Mouse (Mus musculus) midbrain, embryonic 15.5 days (tissue): ENCODE data around the gene Chpf. TPM values are rescaled to one million over a fixed set of nuclear protein-coding genes. Genes with fewer than 3 reads are reported as not detected.
A peak's percentile ranks its signal among the peaks of the same experiment; 100 is the strongest.

ENCODE experiments used
- ATAC-seq: fragments of 200-750 bp; cut with Nextera tagmentation; replicated peaks from 2 replicates; pipeline ENCODE4 v1.8.0; 2017; ENCODE audit warnings: moderate TSS enrichment
- H3K27ac ChIP-seq: fragments of 300-500 bp; sonication (generic); 2 replicates; pipeline ENCODE4 v1.5.1; 2015; ENCODE audit warnings: mild to moderate bottlenecking, inconsistent platforms
- H3K27me3 ChIP-seq: fragments of 300-500 bp; sonication (generic); replicated peaks from 2 replicates; pipeline ENCODE4 v1.6.1; 2015; ENCODE audit warnings: inconsistent platforms
- H3K36me3 ChIP-seq: fragments of 300-500 bp; sonication (generic); replicated peaks from 2 replicates; pipeline ENCODE4 v1.6.1; 2015; ENCODE audit warnings: inconsistent platforms
- H3K4me1 ChIP-seq: fragments of 300-500 bp; sonication (generic); 2 replicates; pipeline ENCODE4 v1.6.1; 2015; ENCODE audit warnings: inconsistent platforms
- H3K4me2 ChIP-seq: fragments of 300-500 bp; sonication (generic); 2 replicates; pipeline ENCODE4 v1.6.1; 2015; ENCODE audit warnings: inconsistent platforms, mild to moderate bottlenecking, moderate library complexity
- H3K4me3 ChIP-seq: fragments of 300-500 bp; sonication (generic); 2 replicates; pipeline ENCODE4 v1.5.1; 2015; ENCODE audit warnings: mild to moderate bottlenecking, inconsistent platforms
- H3K9ac ChIP-seq: fragments of 300-500 bp; sonication (generic); 2 replicates; pipeline ENCODE4 v1.6.1; 2015; ENCODE audit warnings: mild to moderate bottlenecking, inconsistent platforms
- H3K9me3 ChIP-seq: fragments of 300-500 bp; sonication (generic); 2 replicates; pipeline ENCODE4 v1.6.1; 2016; ENCODE audit warnings: inconsistent platforms
- WGBS: fragments of 180-500 bp; shearing (Covaris S2); methylation state at CpG from one replicate; pipeline ENCODE4 v1.1.7; 2015; ENCODE audit warnings: mixed read lengths; 5-methylcytosine and 5-hydroxymethylcytosine counted together
- polyA plus RNA-seq: library from polyadenylated mRNA; unstranded; fragments of >200 nt; fragmentation: Nextera tagmentation; extraction: Ambion mirVana; gene quantifications from 2 replicates; pipeline ENCODE4 v1.2.1, GENCODE M21; 2015

The Chpf gene
- polyA plus RNA-seq: 42.3 and 45.8 TPM in 2 replicates

GRCm38 (mm10) chr1:75478916-75479634, at the start of gene Chpf, which contains the start of gene Tmem198:
Gene Chpf, minus strand, starts transcription at chr1:75479307.
Gene Tmem198, plus strand, starts transcription at chr1:75479532.
- H3K4me3 ChIP-seq: peak within 1 kb of the TSS; percentile 71
- H3K27me3 ChIP-seq: 0 out of 2 replicates have a peak, but pooled peaks cover 7% of the 10 kb centered on the region
- under 1% methylated on average over 73 of the region's 76 CpGs for WGBS
- H3K4me2 ChIP-seq: peak within 1 kb of the TSS; percentile 87
- peaks cover 22% of the 10 kb centered on the region for H3K36me3 ChIP-seq
- no peaks in the 10 kb centered on the region for H3K9me3 ChIP-seq
- peak within 1 kb of the TSS; percentile 84 for H3K27ac ChIP-seq
- H3K9ac ChIP-seq: peak within 1 kb of the TSS; percentile 63
- ATAC-seq: peak; percentile 91
- peaks cover 51% of the 10 kb centered on the region for H3K4me1 ChIP-seq

- Histone ChIP-seq H3K27me3 (no peaks in the 10 kb centered on the region), H3K4me3 (no peak overlapping the region), H3K9me3 (no peaks in the 10 kb centered on the region), H3K36me3 (peaks cover 10% of the 10 kb centered on the region; the same call in 1 of the 2 replicates), H3K4me1 (peaks cover 13% of the 10 kb centered on the region), H3K27ac (no peak overlapping the region), H3K4me2 (no peak overlapping the region), H3K9ac (no peak overlapping the region)
- WGBS: 87% methylated on average over 7 of the region's 7 CpGs
- no peak for ATAC-seq
Observed at GRCm38 (mm10) chr1:75524679-75525078, 45.6 kb upstream of the Chpf start.

- H3K36me3 ChIP-seq: 0 out of 2 replicates have a peak, but pooled peaks cover 4% of the 10 kb centered on the region
- under 1% methylated on average over 46 of the region's 46 CpGs for WGBS
- peaks cover 13% of the 10 kb centered on the region for H3K4me1 ChIP-seq
- peak within 1 kb of the TSS; percentile 77 for H3K4me2 ChIP-seq
- H3K4me3 ChIP-seq: peak within 1 kb of the TSS; percentile 83
- peak within 1 kb of the TSS; percentile 51 for H3K9ac ChIP-seq
- peak within 1 kb of the TSS; percentile 89 for H3K27ac ChIP-seq
- no peaks in the 10 kb centered on the region for H3K27me3 ChIP-seq
- no peaks in the 10 kb centered on the region for H3K9me3 ChIP-seq
- ATAC-seq: peak; percentile 97
Observed at GRCm38 (mm10) chr1:75521321-75522031, 42.4 kb upstream of the Chpf start, which contains the start of gene Stk11ip. Gene Stk11ip, plus strand, starts transcription at chr1:75521529.

GRCm38 (mm10) chr1:75519576-75519975, 40.5 kb upstream of the Chpf start:
- ATAC-seq: no peak
- Histone ChIP-seq H3K4me3 (no peak overlapping the region), H3K27ac (no peak overlapping the region), H3K36me3 (no peaks in the 10 kb centered on the region), H3K9ac (no peak overlapping the region), H3K4me2 (no peak overlapping the region), H3K9me3 (no peaks in the 10 kb centered on the region), H3K27me3 (no peaks in the 10 kb centered on the region), H3K4me1 (peaks cover 13% of the 10 kb centered on the region)
- WGBS: 77% methylated on average over 5 of the region's 5 CpGs

GRCm38 (mm10) chr1:75518427-75518826, 39.3 kb upstream of the Chpf start:
- no peak for ATAC-seq
- 98% methylated on average over 4 of the region's 4 CpGs for WGBS

GRCm38 (mm10) chr1:75517984-75518383, 38.9 kb upstream of the Chpf start:
- Histone ChIP-seq H3K27me3 (no peaks in the 10 kb centered on the region), H3K36me3 (no peaks in the 10 kb centered on the region), H3K4me1 (peaks cover 13% of the 10 kb centered on the region), H3K4me2 (no peak overlapping the region), H3K4me3 (no peak overlapping the region), H3K9me3 (no peaks in the 10 kb centered on the region), H3K27ac (no peak overlapping the region), H3K9ac (no peak overlapping the region)
- no peak for ATAC-seq
- WGBS: 50% methylated on average over 4 of the region's 4 CpGs

More at GRCm38 (mm10) chr1:75518427-75518826, 39.3 kb upstream of the Chpf start:
- Histone ChIP-seq H3K27me3 (no peaks in the 10 kb centered on the region), H3K36me3 (no peaks in the 10 kb centered on the region), H3K4me1 (peaks cover 13% of the 10 kb centered on the region), H3K27ac (no peak overlapping the region), H3K4me2 (no peak overlapping the region), H3K9ac (no peak overlapping the region), H3K4me3 (no peak overlapping the region), H3K9me3 (no peaks in the 10 kb centered on the region)

GRCm38 (mm10) chr1:75516703-75517380, 37.7 kb upstream of the Chpf start:
- no peaks in the 10 kb centered on the region for H3K9me3 ChIP-seq
- 83% methylated on average over 15 of the region's 15 CpGs for WGBS
- no peak for ATAC-seq
- H3K4me1 ChIP-seq: 0 out of 2 replicates have a peak, but pooled peaks cover 4% of the 10 kb centered on the region
- no peaks in the 10 kb centered on the region for H3K36me3 ChIP-seq
- H3K4me2 ChIP-seq: no peak overlapping the region
- H3K27me3 ChIP-seq: no peaks in the 10 kb centered on the region
- no peak overlapping the region for H3K9ac ChIP-seq
- H3K4me3 ChIP-seq: no peak overlapping the region
- no peak overlapping the region for H3K27ac ChIP-seq

- Histone ChIP-seq H3K27me3 (peaks cover 5% of the 10 kb centered on the region; the same call in 1 of the 2 replicates), H3K36me3 (no peaks in the 10 kb centered on the region), H3K4me3 (no peak overlapping the region), H3K9me3 (no peaks in the 10 kb centered on the region), H3K4me1 (no peaks in the 10 kb centered on the region), H3K4me2 (no peak overlapping the region), H3K9ac (no peak overlapping the region), H3K27ac (no peak overlapping the region)
- ATAC-seq: no peak
- 92% methylated on average over 3 of the region's 3 CpGs for whole genome bisulfite sequencing
Observed at GRCm38 (mm10) chr1:75512550-75512949, 33.4 kb upstream of the Chpf start.

GRCm38 (mm10) chr1:75511437-75512210, 32.5 kb upstream of the Chpf start:
- WGBS: 56% methylated on average over 4 of the region's 4 CpGs
- H3K9me3 ChIP-seq: no peaks in the 10 kb centered on the region

GRCm38 (mm10) chr1:75510154-75510553, 31.0 kb upstream of the Chpf start:
- no peaks in the 10 kb centered on the region for H3K9me3 ChIP-seq
- H3K27ac ChIP-seq: no peak overlapping the region
- H3K36me3 ChIP-seq: no peaks in the 10 kb centered on the region
- no peak for ATAC-seq
- peaks cover 11% of the 10 kb centered on the region for H3K4me1 ChIP-seq
- H3K27me3 ChIP-seq: peaks cover 5% of the 10 kb centered on the region; the same call in 1 of the 2 replicates
- H3K9ac ChIP-seq: no peak overlapping the region
- no peak overlapping the region for H3K4me2 ChIP-seq
- H3K4me3 ChIP-seq: no peak overlapping the region
- 78% methylated on average over 5 of the region's 5 CpGs for WGBS

More at GRCm38 (mm10) chr1:75511437-75512210, 32.5 kb upstream of the Chpf start:
- H3K36me3 ChIP-seq: no peaks in the 10 kb centered on the region
- no peak overlapping the region for H3K9ac ChIP-seq
- no peak overlapping the region for H3K4me3 ChIP-seq
- peaks cover 5% of the 10 kb centered on the region; the same call in 1 of the 2 replicates for H3K27me3 ChIP-seq
- peaks cover 6% of the 10 kb centered on the region for H3K4me1 ChIP-seq
- no peak overlapping the region for H3K27ac ChIP-seq
- no peak overlapping the region for H3K4me2 ChIP-seq
- ATAC-seq: no peak

GRCm38 (mm10) chr1:75509586-75509985, 30.5 kb upstream of the Chpf start:
- H3K27me3 ChIP-seq: peaks cover 5% of the 10 kb centered on the region; the same call in 1 of the 2 replicates
- H3K9me3 ChIP-seq: no peaks in the 10 kb centered on the region
- H3K9ac ChIP-seq: no peak overlapping the region
- no peak overlapping the region for H3K4me2 ChIP-seq
- H3K4me3 ChIP-seq: no peak overlapping the region
- 49% methylated on average over 20 of the region's 20 CpGs for WGBS
- no peak overlapping the region for H3K27ac ChIP-seq
- no peak for ATAC-seq
- no peaks in the 10 kb centered on the region for H3K36me3 ChIP-seq
- H3K4me1 ChIP-seq: peaks cover 16% of the 10 kb centered on the region
